Mouse (Mus musculus) A20 (cell line): Measurements from ENCODE around the gene Gm9817.
"Not testable (repeated sequence)": the region's sequence is repeated elsewhere in the genome, so short reads cannot be mapped to it uniquely, and the experiment has no call there.

Source experiments
- DNase-seq: peaks from one replicate; pipeline ENCODE4 v3.0.0-alpha.2; 2011; ENCODE audit warnings: low read depth, low spot score

Gm9817 gene

GRCm38 (mm10) chr13:45078392-45078791 lies at the start of gene Gm9817:
Gm9817 (plus strand) TSS chr13:45078692.
- DNase-seq, result not testable (repeated sequence)

- no peak for DNase-seq
Measured at GRCm38 (mm10) chr13:45029791-45030190, 48.7 kb upstream of the Gm9817 start.

DNA sequence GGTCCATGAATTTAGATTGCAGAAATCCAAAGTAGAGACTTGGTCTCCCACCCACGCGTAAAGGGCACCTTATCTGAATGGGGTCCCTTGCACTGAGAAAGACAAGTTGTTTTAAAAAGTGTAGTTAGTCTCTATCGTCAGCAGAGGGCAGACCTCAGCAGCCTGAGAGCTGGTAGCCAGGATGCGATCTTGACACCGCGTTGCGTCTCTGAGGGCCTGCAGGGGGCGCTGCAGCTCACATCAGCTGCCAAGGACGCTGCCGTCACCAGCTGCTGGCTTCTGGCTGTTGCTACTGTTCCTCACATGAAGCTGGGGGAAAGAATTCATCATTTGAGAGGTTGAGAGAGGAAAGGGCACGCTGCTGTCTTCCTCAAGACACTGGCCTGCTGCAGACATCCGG lies 47.7 kb upstream of the Gm9817 start:
- DNase-seq, result peak; percentile 90

DNA sequence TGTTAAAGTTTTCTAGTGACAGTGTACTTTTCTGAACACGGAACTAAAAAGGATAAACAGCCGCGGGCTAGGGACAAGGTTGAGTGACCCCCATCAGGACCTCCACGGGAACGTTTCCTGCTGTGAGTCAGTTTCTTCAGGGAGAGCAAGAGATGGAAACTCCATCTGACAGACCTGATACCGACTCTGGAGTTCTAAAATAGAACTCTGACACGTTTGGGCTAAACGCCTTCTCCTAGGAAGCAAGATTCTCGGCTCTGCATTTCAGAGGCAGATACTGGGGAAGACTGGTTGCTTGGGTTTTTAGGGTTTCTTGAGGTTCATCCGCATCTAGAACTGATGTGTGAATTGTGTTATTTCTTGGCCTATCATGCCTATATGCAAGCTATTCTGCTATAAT lies 47.2 kb upstream of the Gm9817 start:
- no peak for DNase-seq

DNA sequence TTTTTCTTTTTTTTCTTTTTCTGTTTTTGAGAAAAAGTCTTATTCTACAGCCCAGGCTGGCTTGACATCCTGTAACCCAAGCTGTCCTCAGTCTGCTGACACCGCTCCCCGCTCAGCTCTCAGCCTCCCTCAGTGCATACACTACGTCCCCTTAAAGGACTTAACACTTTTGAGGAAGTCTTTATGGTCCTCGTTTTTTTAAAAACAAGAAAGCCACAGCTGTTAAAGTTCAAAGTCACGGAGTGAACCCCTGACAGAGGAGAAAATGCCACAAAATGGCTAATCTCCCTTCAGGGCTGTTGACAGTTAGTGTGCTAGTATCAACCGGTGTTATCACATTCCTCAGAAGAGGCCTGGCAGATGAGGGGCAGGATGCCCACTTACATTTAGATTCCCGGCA lies 46.7 kb upstream of the Gm9817 start:
- DNase-seq, result no peak

DNA sequence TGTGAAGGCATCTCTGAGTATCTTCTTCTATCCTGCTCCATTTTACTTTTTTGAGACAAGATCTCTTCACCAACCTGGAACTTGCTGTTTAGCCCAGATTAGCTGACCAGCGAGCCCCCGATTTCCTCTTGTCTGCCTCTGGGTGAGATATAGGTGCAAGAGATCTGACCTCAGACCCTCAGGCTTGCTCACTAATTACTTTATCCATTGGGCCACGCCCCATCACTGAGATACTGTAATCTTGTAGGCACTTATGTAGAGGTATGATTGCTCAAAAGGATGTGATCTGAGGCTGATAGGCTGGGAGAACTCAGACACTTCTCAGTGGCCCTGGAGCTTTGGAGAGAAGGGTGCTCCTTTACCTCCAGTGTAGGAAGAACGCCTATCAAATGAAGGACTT lies 46.0 kb upstream of the Gm9817 start:
- DNase-seq, result no peak

GRCm38 (mm10) chr13:45033360-45033759 lies 45.1 kb upstream of the Gm9817 start:
- DNase-seq, result no peak

- DNase-seq, result no peak
Measured at GRCm38 (mm10) chr13:45034759-45035158, 43.7 kb upstream of the Gm9817 start.

- DNase-seq, result no peak
Measured at GRCm38 (mm10) chr13:45036417-45036816, 42.1 kb upstream of the Gm9817 start.

DNA sequence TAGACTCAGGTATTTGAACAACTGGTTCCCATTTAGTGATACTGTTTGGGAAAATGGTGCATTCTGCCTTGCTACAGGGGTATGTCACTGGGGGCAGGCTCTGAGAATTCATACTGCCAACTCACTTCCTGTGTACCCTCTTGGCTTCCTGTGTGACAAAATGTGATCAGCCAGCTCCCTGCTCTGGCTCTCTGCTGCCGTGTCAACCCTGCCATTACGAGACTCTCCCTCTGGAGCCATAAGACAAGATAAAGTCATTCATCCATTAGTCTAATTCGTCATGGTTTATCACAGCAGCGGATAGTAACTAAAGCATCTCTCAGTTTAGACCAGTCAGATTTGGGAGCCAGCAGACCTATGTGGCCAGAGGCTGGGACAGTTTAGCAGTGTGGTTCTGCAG lies 38.3 kb upstream of the Gm9817 start:
- no peak for DNase-seq

GRCm38 (mm10) chr13:45040741-45041140 lies 37.8 kb upstream of the Gm9817 start:
- no peak for DNase-seq

DNA sequence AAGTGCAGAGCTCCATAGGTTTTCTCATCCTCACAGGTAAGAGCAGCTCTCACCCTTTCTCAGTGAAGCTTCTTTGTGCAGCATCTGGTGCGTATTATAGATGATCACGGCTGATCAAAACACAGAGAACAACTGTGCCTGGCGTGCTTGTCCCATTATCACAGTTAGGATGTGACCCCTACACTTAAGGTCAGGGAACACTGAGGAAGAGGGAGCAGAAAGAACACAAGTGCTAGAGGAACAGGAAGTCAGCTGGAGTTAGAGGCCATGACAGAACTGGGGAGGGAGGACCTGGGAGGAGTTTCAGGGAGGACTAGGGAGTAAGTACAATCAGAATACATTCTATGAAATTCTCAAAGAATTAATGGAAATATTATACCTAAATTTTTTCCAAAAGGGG lies 35.0 kb upstream of the Gm9817 start:
- DNase-seq, result no peak

GRCm38 (mm10) chr13:45049261-45050020 lies 29.1 kb upstream of the Gm9817 start:
- no peak for DNase-seq

GRCm38 (mm10) chr13:45052805-45053204 lies 25.7 kb upstream of the Gm9817 start:
- DNase-seq, result no peak

DNA sequence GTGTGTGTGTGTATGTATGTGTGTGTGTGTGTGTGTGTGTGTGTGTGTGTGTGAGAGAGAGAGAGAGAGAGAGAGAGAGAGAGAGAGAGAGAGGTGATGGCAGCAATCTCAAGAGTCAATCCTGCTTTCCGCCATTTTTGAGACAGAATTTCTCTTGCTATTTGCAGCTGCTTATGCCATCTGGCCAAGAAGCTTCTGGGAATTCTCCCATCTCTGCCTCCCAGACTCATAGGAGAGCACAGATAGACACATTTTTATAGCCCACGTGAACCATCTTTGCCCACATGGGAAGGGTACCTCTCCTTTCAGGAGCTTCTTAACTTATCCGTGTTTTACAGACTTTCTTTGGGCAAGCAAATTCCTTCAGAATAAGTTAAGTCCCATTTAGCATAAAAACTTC lies 24.6 kb upstream of the Gm9817 start:
- no peak for DNase-seq

GRCm38 (mm10) chr13:45059206-45059605 lies 19.3 kb upstream of the Gm9817 start:
- DNase-seq, result no peak

- DNase-seq, result no peak
Measured at GRCm38 (mm10) chr13:45063146-45063545, 15.3 kb upstream of the Gm9817 start.

GRCm38 (mm10) chr13:45064951-45065350 lies 13.5 kb upstream of the Gm9817 start:
- no peak for DNase-seq

DNA sequence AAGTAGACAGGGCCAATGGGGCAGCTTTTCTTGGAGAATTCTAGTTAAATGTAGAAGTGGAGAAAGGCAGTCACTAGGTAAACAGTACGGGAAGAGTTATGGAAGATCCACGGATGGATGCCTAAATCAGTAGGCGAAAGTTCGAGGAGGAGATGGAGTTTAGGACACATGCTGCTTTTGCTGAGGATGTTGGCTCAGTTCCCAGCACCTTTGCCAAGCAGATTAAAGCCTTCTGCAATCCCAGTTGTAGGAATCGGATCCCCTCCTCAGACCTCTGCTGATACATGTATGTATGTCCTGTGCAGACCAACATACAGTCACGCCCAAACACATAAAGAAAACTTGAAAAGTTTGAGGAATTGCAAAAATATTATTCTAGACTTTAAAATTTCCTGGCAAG lies 8.1 kb upstream of the Gm9817 start:
- DNase-seq, result no peak

DNA sequence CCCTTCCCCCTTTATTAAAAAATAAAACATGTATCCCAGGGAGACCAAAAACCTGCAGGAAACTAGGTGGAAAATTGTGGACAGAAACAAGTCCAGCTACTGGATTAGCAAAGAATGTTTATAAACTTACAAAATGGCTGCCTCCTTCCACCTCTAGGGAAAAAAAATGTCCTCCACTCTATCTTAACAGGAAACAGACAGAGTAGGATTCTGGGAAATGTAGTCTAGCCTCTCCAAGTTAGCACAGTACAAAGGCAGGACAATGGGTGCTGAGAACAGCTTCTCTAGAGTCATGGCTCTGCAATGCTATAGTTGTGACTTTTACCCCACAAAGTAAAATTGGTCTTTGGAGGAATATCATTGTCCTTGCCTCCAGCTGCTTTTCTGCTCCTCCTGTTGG lies 3.5 kb upstream of the Gm9817 start:
- DNase-seq, result no peak

DNA sequence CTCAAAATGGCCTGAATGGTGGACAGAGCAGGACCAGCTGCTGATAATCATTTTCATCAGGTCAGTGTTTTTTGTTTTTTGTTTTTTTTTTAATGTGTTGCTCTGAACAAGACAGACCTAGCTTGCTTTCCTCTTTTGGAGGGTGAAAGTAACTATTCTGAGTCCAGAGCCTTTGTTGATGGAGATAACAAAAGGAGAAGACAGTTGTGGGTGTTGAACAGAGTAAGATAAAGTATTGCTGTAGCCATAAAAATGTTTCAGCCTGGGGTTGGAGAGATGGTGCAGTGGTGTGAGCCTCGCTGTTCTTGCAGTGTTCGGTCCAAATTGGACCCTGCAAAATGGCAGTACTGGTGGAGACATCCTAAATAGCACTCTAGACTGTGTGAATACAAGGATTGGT lies 2.8 kb upstream of the Gm9817 start:
- DNase-seq, result no peak

DNA sequence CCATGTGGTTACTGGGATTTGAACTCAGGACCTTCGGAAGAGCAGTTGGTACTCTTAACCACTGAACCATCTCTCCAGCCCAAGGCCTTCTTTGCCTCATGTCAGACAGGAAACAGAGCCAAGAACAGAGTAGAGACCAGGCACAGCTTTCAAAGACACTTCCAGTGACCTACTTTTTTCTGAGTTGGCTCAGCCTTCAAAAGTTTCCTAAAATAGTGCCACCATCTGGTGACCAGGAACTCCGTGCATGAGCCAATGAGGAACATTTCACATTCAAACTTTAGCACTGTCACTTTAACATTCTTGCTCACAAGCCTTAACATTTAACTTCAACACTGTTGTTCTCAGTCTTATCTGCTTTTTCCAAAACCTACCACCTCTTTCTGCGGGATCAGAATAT lies 2.3 kb downstream of the Gm9817 start:
- DNase-seq, result no peak

DNA sequence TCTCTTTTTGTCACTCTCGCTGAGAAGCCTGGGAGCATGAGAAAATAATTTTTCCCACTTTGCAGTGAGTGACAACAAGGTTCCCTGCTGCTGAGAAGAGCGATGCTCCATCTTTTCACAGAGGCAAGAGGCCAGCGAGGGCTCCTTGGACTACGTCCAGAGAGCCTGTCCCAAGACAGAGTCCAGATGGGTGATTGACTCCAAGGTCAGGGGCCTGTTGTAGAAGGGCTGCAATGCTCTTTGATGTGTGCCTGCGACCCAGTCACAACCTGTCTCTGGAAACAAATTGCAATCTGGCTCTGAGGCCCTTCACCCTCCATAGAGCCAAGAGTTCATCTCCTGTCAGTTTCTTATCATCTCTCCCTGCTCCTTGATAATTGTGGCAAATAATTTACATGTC lies 5.2 kb downstream of the Gm9817 start:
- no peak for DNase-seq

- DNase-seq, result no peak
Measured at GRCm38 (mm10) chr13:45088796-45089221, 10.3 kb downstream of the Gm9817 start.
